Mouse (Mus musculus) thymus, adult 2 months (tissue): Measurements from ENCODE around the gene 4930558K02Rik. TPM values are rescaled to one million over a fixed set of nuclear protein-coding genes. Genes with fewer than 3 reads are reported as not detected.
A peak's percentile ranks its signal among the peaks of the same experiment; 100 is the strongest.

Experiments used
- DNase-seq: peaks from one replicate; pipeline ENCODE4 v3.0.0; 2021
- H3K27ac ChIP-seq: fragments of 200-500 bp; 2 replicates; pipeline ENCODE4 v1.5.1; 2012; ENCODE audit warnings: low read length, control low read depth; ENCODE audit not compliant: control insufficient read depth, insufficient read depth
- H3K27me3 ChIP-seq: fragments of 200-500 bp; 2 replicates; pipeline ENCODE4 v1.6.1; 2012; ENCODE audit warnings: mild to moderate bottlenecking, low read length, moderate library complexity, mixed read lengths; ENCODE audit not compliant: control insufficient read depth, insufficient read depth
- H3K36me3 ChIP-seq: fragments of 200-500 bp; 2 replicates; pipeline ENCODE4 v1.6.1; 2012; ENCODE audit warnings: mild to moderate bottlenecking, low read length, moderate library complexity; ENCODE audit not compliant: control insufficient read depth, insufficient read depth
- H3K4me1 ChIP-seq: fragments of 200-500 bp; replicated peaks from 2 replicates; pipeline ENCODE4 v1.6.1; 2012; ENCODE audit warnings: low read length; ENCODE audit not compliant: control insufficient read depth, insufficient read depth
- H3K4me3 ChIP-seq: fragments of 200-500 bp; 2 replicates; pipeline ENCODE4 v1.5.1; 2012; ENCODE audit warnings: mild to moderate bottlenecking, low read length, control low read depth, moderate library complexity; ENCODE audit not compliant: control insufficient read depth, insufficient read depth
- CTCF ChIP-seq: fragments of 200-500 bp; IDR thresholded peaks from 2 replicates; pipeline ENCODE4 v1.5.1; 2012; ENCODE audit warnings: mild to moderate bottlenecking, control low read depth, low read length, moderate library complexity, borderline replicate concordance; ENCODE audit not compliant: control insufficient read depth, poor library complexity, insufficient read depth; ENCODE audit errors: extremely low read depth
- POLR2A ChIP-seq: fragments of 200-500 bp; IDR thresholded peaks from 2 replicates; pipeline ENCODE4 v1.6.1; 2012; ENCODE audit warnings: mild to moderate bottlenecking, low read length, control low read depth, moderate library complexity; ENCODE audit not compliant: control insufficient read depth, poor library complexity, insufficient read depth; ENCODE audit errors: extremely low read depth
- WGBS: fragments of 180-500 bp; shearing (Covaris S2); methylation state at CpG from one replicate; pipeline ENCODE4 v1.1.7; 2018; 5-methylcytosine and 5-hydroxymethylcytosine counted together
- polyA plus RNA-seq: library from polyadenylated mRNA; depleted of rRNA; stranded (reverse); fragments of >200 nt; gene quantifications from 2 replicates; pipeline ENCODE4 v1.2.3, GENCODE M21; 2012; rRNA removed

Gene 4930558K02Rik
- polyA plus RNA-seq, 1 experiment, result not detected

- no peaks in the 10 kb centered on the region for H3K27me3 ChIP-seq
- no peaks in the 10 kb centered on the region for H3K36me3 ChIP-seq
- peaks cover 11% of the 10 kb centered on the region for H3K4me1 ChIP-seq
- H3K27ac ChIP-seq, result no peak overlapping the region
- no peak for DNase-seq
- no peak overlapping the region for H3K4me3 ChIP-seq
- TF ChIP-seq POLR2A, result no peak
- no peak for TF ChIP-seq CTCF
- 22% methylated on average over 2 of the region's 2 CpGs for WGBS
These were observed 84.9 kb downstream of the 4930558K02Rik start for GRCm38 (mm10) chr1:161894553-161894952.

GRCm38 (mm10) chr1:161894126-161894525 is 85.3 kb downstream of the 4930558K02Rik start:
- H3K4me3 ChIP-seq, result no peak overlapping the region
- no peaks in the 10 kb centered on the region for H3K36me3 ChIP-seq
- H3K4me1 ChIP-seq, result peaks cover 11% of the 10 kb centered on the region
- WGBS, result 5% methylated on average over 2 of the region's 2 CpGs
- H3K27me3 ChIP-seq, result no peaks in the 10 kb centered on the region
- TF ChIP-seq CTCF, result no peak
- no peak for TF ChIP-seq POLR2A
- no peak for DNase-seq
- peak overlapping the region; percentile 73 for H3K27ac ChIP-seq

Other genes with a start within 250 kb of the 4930558K02Rik start
- 0.78 and 0.87 TPM in 2 replicates for gene Fasl, start 191.1 kb downstream of the 4930558K02Rik start, polyA plus RNA-seq
- 5.2 and 6.0 TPM in 2 replicates for gene Suco, start 103.0 kb downstream of the 4930558K02Rik start, polyA plus RNA-seq
- 17.5 and 25.0 TPM in 2 replicates for gene Pigc, start 10.4 kb downstream of the 4930558K02Rik start, polyA plus RNA-seq